Mouse (Mus musculus): ENCODE measurements around the gene Epb41l4b.

DNA sequence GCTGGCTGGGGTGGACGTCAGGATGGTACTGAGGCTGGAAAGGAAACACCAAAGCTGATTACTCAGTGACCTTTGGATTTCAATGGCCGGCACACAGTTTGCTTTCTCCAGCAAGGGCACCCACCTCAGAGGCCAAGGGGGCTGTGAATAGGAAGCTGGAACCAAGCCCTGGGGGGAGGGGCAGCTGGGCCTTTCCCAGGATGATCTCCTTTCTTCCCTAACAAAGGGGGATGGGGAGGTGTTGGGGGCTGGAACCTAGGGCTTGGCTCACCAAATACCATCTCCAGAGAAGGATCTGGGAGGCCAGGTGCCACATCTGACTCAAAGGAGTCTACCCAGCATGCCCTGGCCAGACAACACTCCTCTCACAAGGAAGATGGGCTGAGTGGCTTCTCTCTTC lies 78.4 kb downstream of the Epb41l4b start:
- TF ChIP-seq CTCF (conservative IDR thresholded peaks at IDR 0.05 in 1 of 2, IDR thresholded peaks at IDR 0.05 in 1 of 2; ENCODE audit: low read depth in 2 of 2, low read length in 2 of 2) (no peak), MAFK (IDR thresholded peaks at IDR 0.05; ENCODE audit: insufficient replicate concordance, low read length) (no peak), POLR2A (IDR thresholded peaks at IDR 0.05; ENCODE audit: low read depth, low read length) (no peak), NRF1 (IDR thresholded peaks at IDR 0.05; ENCODE audit: low read depth, low read length) (no peak), POLR2AphosphoS2 (IDR thresholded peaks at IDR 0.05; ENCODE audit: low read depth, low read length) (no peak), JUND (conservative IDR thresholded peaks at IDR 0.05; ENCODE audit: low read depth, low read length) (no peak), USF1 (IDR thresholded peaks at IDR 0.05; ENCODE audit: low read depth, low read length) (no peak), ZNF384 (IDR thresholded peaks at IDR 0.05; ENCODE audit: low read depth, low read length) (no peak)

Measured in CH12.LX (cell line).